Mouse (Mus musculus) heart, postnatal 0 days (tissue): ENCODE measurements around the gene Nrxn2.

Experiments used
- CTCF ChIP-seq: IDR thresholded peaks from 2 replicates; pipeline ENCODE4 v1.5.1; 2016; ENCODE audit warnings: antibody characterized with exemption, control low read depth, low read depth
- EP300 ChIP-seq: IDR thresholded peaks from 2 replicates; pipeline ENCODE4 v1.6.1; 2016; ENCODE audit warnings: antibody characterized with exemption, low read depth

DNA sequence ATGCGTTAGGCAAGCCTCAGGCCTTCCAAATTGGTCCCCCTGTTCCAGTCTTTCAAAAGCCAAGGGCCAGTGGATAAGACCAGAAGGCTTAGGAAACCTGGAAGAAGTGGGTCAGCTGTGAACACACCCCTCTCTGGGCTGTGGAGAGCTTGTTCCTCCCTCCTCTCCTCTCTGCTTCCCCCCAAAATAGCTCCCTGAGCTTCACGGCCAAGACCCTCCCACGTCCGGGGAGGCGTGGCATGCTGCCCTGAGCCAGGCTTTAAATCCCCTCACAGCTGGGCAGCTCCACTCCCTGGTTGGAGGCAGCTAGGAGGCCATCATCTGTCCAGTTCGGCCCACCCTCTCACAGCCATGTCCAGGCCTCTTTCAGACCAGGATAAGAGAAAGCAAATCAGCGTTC, 34.4 kb upstream of the Nrxn2 start, which contains the start of gene Pygm:
- TF ChIP-seq CTCF (no peak), EP300 (no peak)
